Mouse (Mus musculus) urinary bladder, postnatal 25 days (tissue): ENCODE results near the gene Pld3.
"Not testable (repeated sequence)": the region's sequence is repeated elsewhere in the genome, so short reads cannot be mapped to it uniquely, and the experiment has no call there.

Experiments
- DNase-seq: peaks from one replicate; pipeline ENCODE4 v3.0.0; 2022; ENCODE audit warnings: low spot score

The Pld3 gene

GRCm38 (mm10) chr7:27523805-27524204 lies 29.2 kb downstream of the Pld3 start:
- DNase-seq, result no peak

- no peak for DNase-seq
Measured at GRCm38 (mm10) chr7:27522967-27523366, 30.1 kb downstream of the Pld3 start, which contains the start of gene Hipk4. Hipk4 (plus strand) TSS chr7:27523267.

GRCm38 (mm10) chr7:27520599-27520998 lies 32.4 kb downstream of the Pld3 start:
- DNase-seq, result no peak

- DNase-seq, result no peak
Measured at GRCm38 (mm10) chr7:27520104-27520503, 32.9 kb downstream of the Pld3 start.

- no peak for DNase-seq
Measured at GRCm38 (mm10) chr7:27518314-27518713, 34.7 kb downstream of the Pld3 start.

- no peak for DNase-seq
Measured at GRCm38 (mm10) chr7:27514961-27515360, 38.1 kb downstream of the Pld3 start.

GRCm38 (mm10) chr7:27510809-27511208 lies 42.2 kb downstream of the Pld3 start:
- DNase-seq, result no peak

GRCm38 (mm10) chr7:27508648-27509005 lies 44.4 kb downstream of the Pld3 start:
- DNase-seq, result peak; percentile 51

GRCm38 (mm10) chr7:27507711-27508647 lies 45.0 kb downstream of the Pld3 start:
- DNase-seq, result peak; percentile 99

GRCm38 (mm10) chr7:27506765-27507370 lies 46.1 kb downstream of the Pld3 start:
- no peak for DNase-seq

- DNase-seq, result no peak
Measured at GRCm38 (mm10) chr7:27501620-27502019, 51.4 kb downstream of the Pld3 start.

GRCm38 (mm10) chr7:27499036-27499435 lies 54.0 kb downstream of the Pld3 start, which contains the start of gene Prx:
Prx (plus strand) TSS chr7:27499324.
- DNase-seq, result no peak

- DNase-seq, result not testable (repeated sequence)
Measured at GRCm38 (mm10) chr7:27494659-27495367, 58.2 kb downstream of the Pld3 start.

- DNase-seq, result no peak
Measured at GRCm38 (mm10) chr7:27493450-27493849, 59.6 kb downstream of the Pld3 start.

- DNase-seq, result no peak
Measured at GRCm38 (mm10) chr7:27493022-27493421, 60.0 kb downstream of the Pld3 start.

GRCm38 (mm10) chr7:27491856-27492255 lies 61.2 kb downstream of the Pld3 start:
- DNase-seq, result no peak

GRCm38 (mm10) chr7:27490543-27491329 lies 62.3 kb downstream of the Pld3 start:
- peak; percentile 94 for DNase-seq

- no peak for DNase-seq
Measured at GRCm38 (mm10) chr7:27490227-27490542, 62.8 kb downstream of the Pld3 start.

GRCm38 (mm10) chr7:27489270-27489869 lies 63.6 kb downstream of the Pld3 start:
- no peak for DNase-seq

GRCm38 (mm10) chr7:27487740-27488268 lies 65.2 kb downstream of the Pld3 start:
- DNase-seq, result peak; percentile 60
